Mouse (Mus musculus): Measurements from ENCODE around the gene 1700010B08Rik. TPM values are rescaled to one million over a fixed set of nuclear protein-coding genes. Genes with fewer than 3 reads are reported as not detected.

Gene 1700010B08Rik
- not detected for polyA plus RNA-seq (2017; shearing (Covaris generic))

GRCm38 (mm10) chr2:173719115-173719514 lies at the start of gene 1700010B08Rik:
Gene 1700010B08Rik, plus strand, starts transcription at chr2:173719415.

GRCm38 (mm10) chr2:173737222-173737989 lies 18.2 kb downstream of the 1700010B08Rik start, which contains the start of gene Vapb:
Gene Vapb, plus strand, starts transcription at chr2:173737511.

Other genes with a start within 250 kb of the 1700010B08Rik start
- gene 1700021F07Rik, start 196.8 kb upstream of the 1700010B08Rik start, polyA plus RNA-seq (2017; shearing (Covaris generic)), result not detected
- not detected for gene Ankrd60, start 141.1 kb upstream of the 1700010B08Rik start, polyA plus RNA-seq (2017; shearing (Covaris generic))
- gene Rab22a, start 59.7 kb upstream of the 1700010B08Rik start, polyA plus RNA-seq (2017; shearing (Covaris generic)), result 49.1 TPM
- 47.5 TPM for gene Vapb, start 18.1 kb downstream of the 1700010B08Rik start, polyA plus RNA-seq (2017; shearing (Covaris generic))